Mouse (Mus musculus) limb, embryonic 14.5 days (tissue): ENCODE data around the gene Gm5475. TPM values are rescaled to one million over a fixed set of nuclear protein-coding genes. Genes with fewer than 3 reads are reported as not detected.

Source experiments
- ATAC-seq: fragments of 200-750 bp; cut with Nextera tagmentation; 2 replicates; pipeline ENCODE4 v1.8.0; 2017; ENCODE audit warnings: low read depth, moderate number of reproducible peaks, moderate TSS enrichment; ENCODE audit not compliant: low FRiP score
- DNase-seq: peaks from one replicate; pipeline ENCODE4 v3.0.0-alpha.2; 2015; ENCODE audit warnings: low spot score
- H3K27ac ChIP-seq: fragments of 300-500 bp; sonication (generic); replicated peaks from 2 replicates; pipeline ENCODE4 v1.5.1; 2014; ENCODE audit warnings: low read depth, mild to moderate bottlenecking, low read length, moderate library complexity, mixed read lengths
- H3K27me3 ChIP-seq: fragments of 300-500 bp; sonication (generic); 2 replicates; pipeline ENCODE4 v1.6.1; 2014; ENCODE audit warnings: low read length, mixed read lengths; ENCODE audit not compliant: control insufficient read depth, insufficient read depth
- H3K36me3 ChIP-seq: fragments of 300-500 bp; sonication (generic); 2 replicates; pipeline ENCODE4 v1.6.1; 2014; ENCODE audit warnings: mild to moderate bottlenecking, low read length, moderate library complexity, mixed read lengths; ENCODE audit not compliant: control insufficient read depth, insufficient read depth
- H3K4me1 ChIP-seq: fragments of 300-500 bp; sonication (generic); 2 replicates; pipeline ENCODE4 v1.6.1; 2014; ENCODE audit warnings: antibody characterized with exemption, low read length, mixed read lengths; ENCODE audit not compliant: control insufficient read depth, insufficient read depth
- H3K4me2 ChIP-seq: fragments of 300-500 bp; sonication (generic); replicated peaks from 2 replicates; pipeline ENCODE4 v1.6.1; 2014; ENCODE audit warnings: low read depth, mild to moderate bottlenecking, low read length, moderate library complexity; ENCODE audit not compliant: severe bottlenecking
- H3K4me3 ChIP-seq: fragments of 300-500 bp; sonication (generic); replicated peaks from 2 replicates; pipeline ENCODE4 v1.5.1; 2014; ENCODE audit warnings: low read length
- H3K9ac ChIP-seq: fragments of 300-500 bp; sonication (generic); 2 replicates; pipeline ENCODE4 v1.6.1; 2014; ENCODE audit warnings: mild to moderate bottlenecking, low read depth, low read length, moderate library complexity; ENCODE audit not compliant: severe bottlenecking
- H3K9me3 ChIP-seq: fragments of 300-500 bp; sonication (generic); 2 replicates; pipeline ENCODE4 v1.6.1; 2016; ENCODE audit warnings: low read length; ENCODE audit not compliant: control insufficient read depth
- POLR2A ChIP-seq: fragments of 200-500 bp; IDR thresholded peaks from 2 replicates; pipeline ENCODE4 v1.8.0; 2012; ENCODE audit warnings: inconsistent platforms, mild to moderate bottlenecking, moderate library complexity, borderline replicate concordance; ENCODE audit not compliant: insufficient read depth, insufficient read length; ENCODE audit errors: extremely low read depth
- WGBS: fragments of 180-500 bp; shearing (Covaris S2); extraction: QIAGEN DNeasy Blood & Tissue Kit; methylation state at CpG from one replicate; pipeline ENCODE4 v1.1.7; 2014; 5-methylcytosine and 5-hydroxymethylcytosine counted together
- polyA plus RNA-seq, 2 experiments: library from polyadenylated mRNA; depleted of rRNA in 1 of 2; stranded (reverse) in 1 of 2; unstranded in 1 of 2; fragments of >200 nt; fragmentation: Nextera tagmentation in 1 of 2; extraction: Ambion mirVana in 1 of 2; gene quantifications; 2 replicates each; pipeline versions ENCODE4 v1.2.1 to v1.2.3; 2012 to 2014

The Gm5475 gene
- polyA plus RNA-seq, 2 experiments = 0.04 to 0.12 TPM

- Histone ChIP-seq H3K4me2 (peak overlapping the region; percentile 81), H3K9ac (peak overlapping the region; percentile 66), H3K27me3 (no peaks in the 10 kb centered on the region), H3K36me3 (peaks cover 10% of the 10 kb centered on the region), H3K27ac (no peak overlapping the region), H3K9me3 (no peaks in the 10 kb centered on the region), H3K4me1 (peaks cover 17% of the 10 kb centered on the region), H3K4me3 (peak overlapping the region; percentile 82)
- WGBS = 2% methylated on average over 19 of the region's 19 CpGs
- DNase-seq (no peak), ATAC-seq (0 out of 2 replicates have a peak, but pooled peaks have one; percentile 10)
- no peak for TF ChIP-seq POLR2A
Measured at GRCm38 (mm10) chr15:100469189-100469545, 47.2 kb downstream of the Gm5475 start.

- no peak for ATAC-seq
- Histone ChIP-seq H3K9ac (0 out of 2 replicates have a peak overlapping the region, but pooled peaks have one; percentile 66), H3K4me3 (peak overlapping the region; percentile 82), H3K27ac (no peak overlapping the region), H3K4me2 (peak overlapping the region; percentile 81), H3K4me1 (peaks cover 17% of the 10 kb centered on the region), H3K9me3 (no peaks in the 10 kb centered on the region), H3K27me3 (no peaks in the 10 kb centered on the region), H3K36me3 (peaks cover 17% of the 10 kb centered on the region)
- no peak for TF ChIP-seq POLR2A
- WGBS = 72% methylated on average over 10 of the region's 10 CpGs
- no peak for DNase-seq
Measured at GRCm38 (mm10) chr15:100470037-100470436, 48.1 kb downstream of the Gm5475 start.

GRCm38 (mm10) chr15:100473926-100474503 is 52.1 kb downstream of the Gm5475 start:
- H3K9me3 ChIP-seq = no peaks in the 10 kb centered on the region
- 84% methylated on average over 7 of the region's 7 CpGs for WGBS
- DNase-seq (no peak), ATAC-seq (no peak)
- no peaks in the 10 kb centered on the region for H3K27me3 ChIP-seq
- H3K4me1 ChIP-seq = peaks cover 9% of the 10 kb centered on the region
- no peak overlapping the region for H3K4me2 ChIP-seq
- no peak for TF ChIP-seq POLR2A
- no peak overlapping the region for H3K9ac ChIP-seq
- peaks cover 51% of the 10 kb centered on the region for H3K36me3 ChIP-seq
- no peak overlapping the region for H3K27ac ChIP-seq
- H3K4me3 ChIP-seq = no peak overlapping the region

Other genes starting within 250 kb of the Gm5475 start
- 44.2 and 49.4 TPM in 2 replicates for gene Atf1, start 194.3 kb upstream of the Gm5475 start, polyA plus RNA-seq (2012; rRNA removed)
- 32.8 and 43.1 TPM in 2 replicates for gene Atf1, start 194.3 kb upstream of the Gm5475 start, polyA plus RNA-seq (2014; fragmentation: Nextera tagmentation; extraction: Ambion mirVana)
- gene Tmprss12, start 141.3 kb upstream of the Gm5475 start, polyA plus RNA-seq (2012; rRNA removed) = not detected in 2 replicates
- not detected in 2 replicates for gene Tmprss12, start 141.3 kb upstream of the Gm5475 start, polyA plus RNA-seq (2014; fragmentation: Nextera tagmentation; extraction: Ambion mirVana)
- 12.2 and 14.9 TPM in 2 replicates for gene Mettl7a1, start 118.0 kb upstream of the Gm5475 start, polyA plus RNA-seq (2012; rRNA removed)
- gene Mettl7a1, start 118.0 kb upstream of the Gm5475 start, polyA plus RNA-seq (2014; fragmentation: Nextera tagmentation; extraction: Ambion mirVana) = 3.0 and 4.1 TPM in 2 replicates
- 0.55 and 0.60 TPM in 2 replicates for gene Mettl7a3, start 87.2 kb upstream of the Gm5475 start, polyA plus RNA-seq (2012; rRNA removed)
- gene Mettl7a3, start 87.2 kb upstream of the Gm5475 start, polyA plus RNA-seq (2014; fragmentation: Nextera tagmentation; extraction: Ambion mirVana) = 0.64 and 0.70 TPM in 2 replicates
- 0.05 TPM in 1 of 2 replicates, not detected in the other for gene Methig1, start 69.0 kb upstream of the Gm5475 start, polyA plus RNA-seq (2012; rRNA removed)
- not detected in 2 replicates for gene Methig1, start 69.0 kb upstream of the Gm5475 start, polyA plus RNA-seq (2014; fragmentation: Nextera tagmentation; extraction: Ambion mirVana)
- 0.08 and 0.13 TPM in 2 replicates for gene Mettl7a2, start 68.9 kb upstream of the Gm5475 start, polyA plus RNA-seq (2012; rRNA removed)
- gene Mettl7a2, start 68.9 kb upstream of the Gm5475 start, polyA plus RNA-seq (2014; fragmentation: Nextera tagmentation; extraction: Ambion mirVana) = not detected in 2 replicates
- not detected in 2 replicates for gene Higd1c, start 57.6 kb upstream of the Gm5475 start, polyA plus RNA-seq (2012; rRNA removed)
- gene Higd1c, start 57.6 kb upstream of the Gm5475 start, polyA plus RNA-seq (2014; fragmentation: Nextera tagmentation; extraction: Ambion mirVana) = not detected in 2 replicates
- gene Slc11a2, start 2.9 kb downstream of the Gm5475 start, polyA plus RNA-seq (2012; rRNA removed) = 30.3 and 41.1 TPM in 2 replicates
- gene Slc11a2, start 2.9 kb downstream of the Gm5475 start, polyA plus RNA-seq (2014; fragmentation: Nextera tagmentation; extraction: Ambion mirVana) = 20.4 TPM in 2 replicates
- gene Letmd1, start 46.9 kb downstream of the Gm5475 start, polyA plus RNA-seq (2012; rRNA removed) = 62.4 and 72.0 TPM in 2 replicates
- 27.9 and 29.8 TPM in 2 replicates for gene Letmd1, start 46.9 kb downstream of the Gm5475 start, polyA plus RNA-seq (2014; fragmentation: Nextera tagmentation; extraction: Ambion mirVana)
- 14.6 and 17.9 TPM in 2 replicates for gene Csrnp2, start 73.3 kb downstream of the Gm5475 start, polyA plus RNA-seq (2012; rRNA removed)
- gene Csrnp2, start 73.3 kb downstream of the Gm5475 start, polyA plus RNA-seq (2014; fragmentation: Nextera tagmentation; extraction: Ambion mirVana) = 18.2 and 20.8 TPM in 2 replicates
- 30.1 and 30.5 TPM in 2 replicates for gene Tfcp2, start 129.9 kb downstream of the Gm5475 start, polyA plus RNA-seq (2012; rRNA removed)
- gene Tfcp2, start 129.9 kb downstream of the Gm5475 start, polyA plus RNA-seq (2014; fragmentation: Nextera tagmentation; extraction: Ambion mirVana) = 23.2 and 26.1 TPM in 2 replicates
- gene Pou6f1, start 177.8 kb downstream of the Gm5475 start, polyA plus RNA-seq (2012; rRNA removed) = 24.9 and 32.4 TPM in 2 replicates
- 9.8 and 13.5 TPM in 2 replicates for gene Pou6f1, start 177.8 kb downstream of the Gm5475 start, polyA plus RNA-seq (2014; fragmentation: Nextera tagmentation; extraction: Ambion mirVana)
- 139 and 213 TPM in 2 replicates for gene Dazap2, start 193.2 kb downstream of the Gm5475 start, polyA plus RNA-seq (2012; rRNA removed)
- gene Dazap2, start 193.2 kb downstream of the Gm5475 start, polyA plus RNA-seq (2014; fragmentation: Nextera tagmentation; extraction: Ambion mirVana) = 185 and 191 TPM in 2 replicates
- gene Smagp, start 214.8 kb downstream of the Gm5475 start, polyA plus RNA-seq (2012; rRNA removed) = 18.5 and 19.7 TPM in 2 replicates
- 21.5 and 25.4 TPM in 2 replicates for gene Smagp, start 214.8 kb downstream of the Gm5475 start, polyA plus RNA-seq (2014; fragmentation: Nextera tagmentation; extraction: Ambion mirVana)
- 3.7 and 4.7 TPM in 2 replicates for gene Bin2, start 247.4 kb downstream of the Gm5475 start, polyA plus RNA-seq (2012; rRNA removed)
- gene Bin2, start 247.4 kb downstream of the Gm5475 start, polyA plus RNA-seq (2014; fragmentation: Nextera tagmentation; extraction: Ambion mirVana) = 2.3 and 3.5 TPM in 2 replicates